Mouse (Mus musculus): ENCODE results near the gene Zfp462. TPM values are rescaled to one million over a fixed set of nuclear protein-coding genes. Genes with fewer than 3 reads are reported as not detected.

Gene Zfp462
- total RNA-seq, 2 experiments from 2014 or later: 34.7 to 37.7 TPM

DNA sequence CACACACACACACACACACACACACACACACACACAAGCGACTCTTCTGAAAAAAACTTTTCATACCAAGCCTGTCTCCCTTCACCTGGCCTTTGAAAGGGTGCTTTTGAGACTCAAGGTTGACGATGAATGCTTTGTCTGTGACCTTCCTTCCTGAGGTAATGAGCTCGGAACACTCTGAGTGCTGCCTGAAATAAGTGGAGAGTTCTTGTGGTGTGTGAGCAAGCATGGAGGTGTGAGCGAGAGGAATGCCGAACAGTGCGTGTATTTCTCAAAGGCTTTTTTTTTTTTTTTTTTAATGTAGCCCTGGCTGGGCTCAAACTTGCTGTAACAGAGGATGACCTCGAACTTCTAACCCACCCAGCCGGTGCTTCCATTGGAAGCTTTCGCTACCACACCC lies 156.8 kb downstream of the Zfp462 start:
- DNase-seq (ENCODE audit: low spot score in 2 of 2): no peak

GRCm38 (mm10) chr4:55102382-55102781 lies 157.5 kb downstream of the Zfp462 start:
- DNase-seq (ENCODE audit: low spot score in 2 of 2): no peak

DNA sequence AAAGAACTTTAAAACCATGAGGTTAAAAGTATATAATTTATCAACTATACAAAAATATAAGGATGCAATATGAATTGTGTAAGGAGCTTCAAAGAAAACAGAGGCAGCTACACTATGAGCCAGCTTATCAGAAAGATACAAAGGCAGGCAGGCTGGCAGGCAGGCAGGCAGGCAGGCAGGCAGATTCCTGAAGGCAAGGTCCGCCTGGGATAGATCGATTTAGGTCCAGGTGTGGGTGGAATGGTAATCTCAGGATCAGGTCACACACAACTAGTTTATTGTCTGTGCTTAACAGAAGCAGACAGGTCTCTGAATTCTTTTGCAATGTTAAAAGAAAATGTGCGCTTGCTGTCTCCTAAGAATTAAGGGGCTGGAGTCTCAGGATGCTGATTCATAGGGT lies 158.7 kb downstream of the Zfp462 start:
- DNase-seq (ENCODE audit: low spot score in 2 of 2): no peak

DNA sequence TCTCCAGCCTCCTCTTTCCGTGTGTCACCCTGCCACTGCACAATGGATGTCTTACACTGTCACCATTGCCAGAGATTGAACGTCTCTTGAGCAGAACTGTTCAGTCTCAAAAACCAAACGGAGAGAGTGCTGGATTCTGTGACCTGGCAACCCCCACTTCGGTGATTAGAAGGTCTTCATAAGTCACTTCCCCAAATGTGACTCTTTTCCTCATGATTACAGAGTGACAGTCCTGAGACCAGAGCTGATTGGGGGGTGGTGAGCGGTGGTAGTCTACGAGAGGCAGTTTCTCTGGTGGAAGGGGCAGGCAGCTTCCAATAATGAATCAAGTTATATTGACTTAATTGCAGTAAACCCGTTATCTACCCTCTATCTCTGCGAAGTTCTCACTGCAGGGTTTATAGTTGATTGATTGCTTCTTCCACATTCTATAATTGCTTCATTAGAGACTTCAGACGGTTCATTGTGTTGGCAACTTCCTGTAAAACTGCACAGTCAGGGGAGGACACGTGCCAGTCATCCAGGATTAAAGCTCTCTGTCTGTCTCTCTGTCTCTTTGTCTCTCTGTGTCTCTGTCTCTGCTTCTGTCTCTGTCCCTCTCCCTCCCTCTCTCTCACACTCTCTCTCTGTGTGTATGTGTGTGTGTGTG lies 173.1 kb downstream of the Zfp462 start:
- DNase-seq (ENCODE audit: low spot score in 2 of 2): no peak

- DNase-seq (ENCODE audit: low spot score in 2 of 2): no peak
These were observed 176.3 kb downstream of the Zfp462 start for GRCm38 (mm10) chr4:55121126-55121525.

DNA sequence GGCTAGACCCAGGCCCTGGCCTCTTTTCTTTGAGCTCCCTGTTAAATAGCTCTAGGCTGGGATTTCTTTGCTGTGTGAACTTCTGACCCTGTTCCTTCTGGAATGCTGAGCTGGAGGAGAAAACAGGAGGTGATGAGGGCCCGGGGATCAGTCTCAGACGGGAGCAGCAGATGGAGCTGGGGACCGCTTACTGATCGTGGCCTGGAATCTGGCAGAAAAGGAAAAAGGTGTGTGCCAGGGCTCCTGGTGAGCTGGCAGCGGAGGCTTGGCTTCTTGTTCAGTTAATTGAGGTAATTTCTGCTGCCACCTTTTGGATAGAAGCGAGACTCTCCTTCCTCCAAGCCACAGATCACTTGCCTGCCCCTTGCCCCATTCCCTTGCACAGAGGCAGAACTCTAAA lies 177.1 kb downstream of the Zfp462 start:
- DNase-seq (ENCODE audit: low spot score in 2 of 2): no peak

DNA sequence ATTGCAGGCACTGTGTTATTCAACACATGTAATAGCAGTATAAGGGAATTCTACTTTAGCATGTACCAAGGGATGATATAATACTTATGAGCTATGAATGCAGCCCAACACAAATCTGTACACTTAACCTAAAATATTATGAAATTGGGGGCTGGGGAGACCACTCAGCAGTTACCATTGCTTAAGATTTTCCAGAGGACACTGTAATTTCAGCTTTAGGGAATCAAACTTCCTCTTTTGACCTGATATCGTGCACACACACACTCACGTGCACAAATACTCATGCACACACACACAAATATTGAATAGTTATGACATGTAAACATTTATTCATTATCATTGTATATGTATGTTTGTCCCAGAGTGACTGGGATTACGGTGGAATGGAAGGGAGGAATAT lies 179.3 kb downstream of the Zfp462 start:
- no peak for DNase-seq (ENCODE audit: low spot score in 2 of 2)

- no peak for DNase-seq (ENCODE audit: low spot score in 2 of 2)
These were observed 180.3 kb downstream of the Zfp462 start for GRCm38 (mm10) chr4:55125048-55125737.

DNA sequence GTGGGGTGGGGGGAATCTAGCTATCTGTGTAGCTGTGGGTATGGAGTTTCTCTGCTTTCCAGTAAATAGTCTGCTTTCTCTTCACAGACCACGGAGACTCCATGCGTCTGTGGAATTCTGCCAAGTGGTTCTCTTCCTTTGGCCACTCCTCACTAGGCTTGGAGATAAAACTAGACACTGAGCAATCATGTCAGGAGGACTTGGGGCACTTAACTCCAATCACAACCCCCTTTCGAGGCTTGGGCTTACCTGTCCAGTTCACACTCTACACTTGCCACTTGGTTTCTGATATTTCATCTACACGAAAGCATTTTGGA lies 180.8 kb downstream of the Zfp462 start:
- no peak for DNase-seq (ENCODE audit: low spot score in 2 of 2)

DNA sequence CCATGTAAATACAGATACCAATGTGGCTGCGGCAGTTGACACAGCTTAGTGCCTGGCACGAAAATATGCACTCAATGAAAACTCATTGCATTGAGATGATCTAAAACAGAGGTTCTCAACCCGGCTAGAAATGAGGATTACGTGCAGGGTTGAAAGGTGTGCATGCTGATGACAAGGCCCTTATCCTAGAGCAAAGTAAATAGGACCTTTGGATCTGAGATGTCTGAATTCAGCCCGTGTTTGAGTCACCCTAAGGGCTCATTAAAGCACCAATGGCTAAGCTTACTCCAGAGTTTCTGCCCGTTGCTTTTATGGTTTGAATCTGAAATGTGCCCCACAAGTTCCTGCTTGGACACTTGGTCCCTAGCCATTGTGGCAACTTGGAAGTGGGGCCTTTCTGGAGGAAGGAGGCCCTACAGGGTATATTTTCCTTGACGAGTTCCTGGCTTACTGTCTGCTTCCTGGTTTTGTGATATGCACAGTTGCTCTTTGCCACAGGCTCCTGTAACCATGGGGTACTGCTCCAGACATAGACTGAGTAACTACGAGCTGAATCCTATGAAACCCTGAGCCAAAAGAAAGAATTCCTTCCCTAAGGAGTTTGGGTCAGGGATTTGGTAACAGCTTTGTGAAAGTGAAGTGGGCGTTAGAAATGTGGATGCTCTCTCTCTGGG lies 182.5 kb downstream of the Zfp462 start:
- no peak for DNase-seq (ENCODE audit: low spot score in 2 of 2)

GRCm38 (mm10) chr4:55128088-55128835 lies 183.4 kb downstream of the Zfp462 start:
- DNase-seq (ENCODE audit: low spot score in 2 of 2): no peak
